12 mouse cellular contexts compared by ENCODE assay signal in the genomic region with DNA sequence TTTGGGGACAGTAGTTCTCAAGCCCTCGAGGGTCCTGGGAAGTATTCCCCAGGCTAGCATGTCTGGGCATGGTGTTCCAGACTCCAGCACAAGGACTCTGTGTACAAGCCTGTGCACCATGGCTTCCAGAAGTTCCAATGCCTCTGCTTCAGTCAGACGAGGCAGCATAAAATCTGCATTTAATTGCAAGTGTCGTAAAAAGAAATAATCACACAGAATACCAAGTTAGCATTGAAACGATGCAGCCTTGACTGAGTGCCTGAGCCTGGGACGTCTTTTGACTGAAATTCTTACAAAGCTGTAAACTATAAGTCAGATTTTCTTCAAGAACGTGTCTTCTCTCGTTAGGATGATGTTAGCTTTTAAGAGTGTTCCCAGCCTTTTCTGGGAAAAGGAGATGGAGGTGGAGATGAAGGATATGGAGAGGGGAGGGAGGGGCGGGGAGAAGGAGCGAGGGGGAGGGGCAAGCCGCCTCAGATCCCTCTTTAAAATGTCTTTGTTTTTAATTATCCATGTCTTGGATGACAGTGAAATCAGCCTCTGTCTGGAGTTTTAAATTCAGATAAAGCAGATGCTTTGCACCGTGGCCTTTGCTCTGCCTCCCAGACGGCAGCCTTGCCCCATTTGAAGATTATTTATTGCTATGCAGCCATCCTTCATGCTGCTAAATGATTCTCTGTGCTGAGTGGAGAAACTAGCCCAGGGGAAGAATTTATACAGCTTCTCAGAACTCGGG.
DNase-seq lines count a peak whose midpoint lies in the region; ATAC-seq lines count a peak whose summit lies in the region.
"Had no signal": no experiment of that assay in that cellular context is flagged by ENCODE, and none has a peak within 500 bp of the region (broad histone marks: within the 10 kb centered on the region; RNA-seq: fewer than 3 reads in every experiment).

No protein-coding gene starts in this region.

- DNase-seq in kidney, adult 8-10 months = no peak
- DNase-seq in adrenal gland, postnatal 14 days = peak; percentile 52
- DNase-seq in natural killer cell, adult 2 months (ENCODE audit: low spot score in 2 of 2) = no peak
- DNase-seq in layer of hippocampus, adult 18-20 months (ENCODE audit: low spot score in 2 of 2) = no peak
- DNase-seq in frontal cortex, postnatal 14 days (ENCODE audit: low spot score in 2 of 2) = no peak
- DNase-seq: lung, postnatal 36 days; spleen, adult 18-20 months; thymus, postnatal 14 days had no signal

- WGBS in kidney, embryonic 14.5 days = 15% methylated on average over 13 of the region's 13 CpGs
- 25% methylated on average over 13 of the region's 13 CpGs for WGBS in embryonic facial prominence, embryonic 12.5 days
- 7% methylated on average over 13 of the region's 13 CpGs for WGBS in limb, embryonic 12.5 days

- H3K9ac ChIP-seq in kidney, embryonic 14.5 days (ENCODE audit: low read depth, low read length) = no peak overlapping the region
- H3K9ac ChIP-seq in embryonic facial prominence, embryonic 12.5 days = 0 out of 2 replicates have a peak overlapping the region, but pooled peaks have one; percentile 4
- H3K9ac ChIP-seq in limb, embryonic 12.5 days (replicated peaks) = no peak overlapping the region

- peaks cover 3% of the 10 kb centered on the region; the same call in 1 of the 2 replicates for H3K27me3 ChIP-seq in kidney, embryonic 14.5 days (ENCODE audit: control insufficient read depth, insufficient read depth, low read length)
- H3K27me3 ChIP-seq in embryonic facial prominence, embryonic 12.5 days = no peaks in the 10 kb centered on the region
- peaks cover 8% of the 10 kb centered on the region; the same call in 1 of the 2 replicates for H3K27me3 ChIP-seq in limb, embryonic 12.5 days
- H3K27me3 ChIP-seq: Patski had no signal

- peak; percentile 46; the same call in 1 of the 2 replicates for ATAC-seq in kidney, embryonic 14.5 days (ENCODE audit: low FRiP score, low TSS enrichment)
- ATAC-seq in embryonic facial prominence, embryonic 12.5 days (ENCODE audit: insufficient number of reproducible peaks, insufficient read depth, low FRiP score, low TSS enrichment) = no peak
- no peak for ATAC-seq in limb, embryonic 12.5 days (ENCODE audit: insufficient number of reproducible peaks, insufficient read depth, low FRiP score, low TSS enrichment, low read depth)
- ATAC-seq: Patski had no signal

- no peak overlapping the region for H3K27ac ChIP-seq in kidney, embryonic 14.5 days (ENCODE audit: low read depth, low read length)
- H3K27ac ChIP-seq in embryonic facial prominence, embryonic 12.5 days = peak overlapping the region; percentile 76
- H3K27ac ChIP-seq in limb, embryonic 12.5 days = 0 out of 2 replicates have a peak overlapping the region, but pooled peaks have one; percentile 35

- peaks cover 10% of the 10 kb centered on the region; the same call in 1 of the 2 replicates for H3K4me1 ChIP-seq in kidney, embryonic 14.5 days (ENCODE audit: control insufficient read depth, insufficient read depth, low read length)
- peaks cover 16% of the 10 kb centered on the region for H3K4me1 ChIP-seq in embryonic facial prominence, embryonic 12.5 days
- H3K4me1 ChIP-seq in limb, embryonic 12.5 days (replicated peaks) = peaks cover 16% of the 10 kb centered on the region

- H3K36me3 ChIP-seq in kidney, embryonic 14.5 days (ENCODE audit: control insufficient read depth, insufficient read depth, low read length) = no peaks in the 10 kb centered on the region
- no peaks in the 10 kb centered on the region for H3K36me3 ChIP-seq in embryonic facial prominence, embryonic 12.5 days
- no peaks in the 10 kb centered on the region for H3K36me3 ChIP-seq in limb, embryonic 12.5 days

- H3K9me3 ChIP-seq in kidney, embryonic 14.5 days (ENCODE audit: control insufficient read depth, low read length) = no peaks in the 10 kb centered on the region
- no peaks in the 10 kb centered on the region for H3K9me3 ChIP-seq in embryonic facial prominence, embryonic 12.5 days
- H3K9me3 ChIP-seq in limb, embryonic 12.5 days = no peaks in the 10 kb centered on the region

- no peak overlapping the region; the same call in 1 of the 2 replicates for H3K4me3 ChIP-seq in kidney, embryonic 14.5 days (ENCODE audit: low read length)
- no peak overlapping the region for H3K4me3 ChIP-seq in embryonic facial prominence, embryonic 12.5 days
- no peak overlapping the region for H3K4me3 ChIP-seq in limb, embryonic 12.5 days (replicated peaks)

- H3K4me2 ChIP-seq in kidney, embryonic 14.5 days (replicated peaks; ENCODE audit: low read depth, low read length) = peak overlapping the region; percentile 21; the same call in 1 of the 2 replicates
- peak overlapping the region; percentile 2; the same call in 1 of the 2 replicates for H3K4me2 ChIP-seq in embryonic facial prominence, embryonic 12.5 days (replicated peaks)
- H3K4me2 ChIP-seq in limb, embryonic 12.5 days = peak overlapping the region; percentile 38
